Mouse (Mus musculus) MEL (cell line): ENCODE results near the gene Fgfr2. TPM values are rescaled to one million over a fixed set of nuclear protein-coding genes. Genes with fewer than 3 reads are reported as not detected.

Source experiments
- DNase-seq: peaks from one replicate; pipeline ENCODE4 v3.0.0; 2011; ENCODE audit warnings: low read depth, low spot score
- H3K27ac ChIP-seq: 2 replicates; pipeline ENCODE4 v1.5.1; 2012; ENCODE audit warnings: low read depth, mild to moderate bottlenecking, control low read depth, low read length, moderate library complexity; ENCODE audit not compliant: control insufficient read depth
- H3K27me3 ChIP-seq, 2 experiments: fragments of 150-350 bp in 1 of 2; sonication (generic) in 1 of 2; 2 replicates each; pipeline ENCODE4 v1.6.1; 2012; ENCODE audit warnings: low read length in 2 of 2, mild to moderate bottlenecking in 2 of 2, improper control_type of control experiment in 1 of 2, moderate library complexity in 1 of 2; ENCODE audit not compliant: insufficient read depth in 2 of 2, control insufficient read depth in 1 of 2
- H3K36me3 ChIP-seq, 2 experiments: 2 replicates each; pipeline ENCODE4 v1.6.1; 2012 to 2014; ENCODE audit warnings: low read length in 2 of 2, improper control_type of control experiment in 1 of 2, inconsistent platforms in 1 of 2, mild to moderate bottlenecking in 1 of 2; ENCODE audit not compliant: insufficient read depth in 2 of 2, control insufficient read depth in 1 of 2
- H3K4me1 ChIP-seq, 2 experiments: fragments of 150-350 bp in 1 of 2; sonication (generic) in 1 of 2; 2 replicates each; pipeline ENCODE4 v1.6.1; 2012; ENCODE audit warnings: low read length in 2 of 2, improper control_type of control experiment in 1 of 2, mild to moderate bottlenecking in 1 of 2; ENCODE audit not compliant: insufficient read depth in 2 of 2, control insufficient read depth in 1 of 2
- H3K4me3 ChIP-seq, 2 experiments: fragments of 150-350 bp in 1 of 2; sonication (generic) in 1 of 2; 2 replicates each; pipeline ENCODE4 v1.5.1; 2012; ENCODE audit warnings: low read depth in 2 of 2, low read length in 2 of 2, mild to moderate bottlenecking in 2 of 2, moderate library complexity in 2 of 2, control low read depth in 1 of 2, improper control_type of control experiment in 1 of 2; ENCODE audit not compliant: control insufficient read depth in 1 of 2, insufficient read depth in 1 of 2
- H3K79me2 ChIP-seq: 2 replicates; pipeline ENCODE4 v1.6.1; 2012; ENCODE audit warnings: mild to moderate bottlenecking, low read length, moderate library complexity; ENCODE audit not compliant: control insufficient read depth, poor library complexity, insufficient read depth
- H3K9ac ChIP-seq: 2 replicates; pipeline ENCODE4 v1.6.1; 2012; ENCODE audit warnings: low read depth, mild to moderate bottlenecking, control low read depth, low read length, moderate library complexity; ENCODE audit not compliant: control insufficient read depth, poor library complexity, severe bottlenecking
- H3K9me3 ChIP-seq: fragments of 150-350 bp; sonication (generic); replicated peaks from 2 replicates; pipeline ENCODE4 v1.6.1; 2012; ENCODE audit warnings: mild to moderate bottlenecking, low read length, improper control_type of control experiment, moderate library complexity; ENCODE audit not compliant: insufficient read depth
- CHD1 ChIP-seq: IDR thresholded peaks from 2 replicates; pipeline ENCODE4 v1.6.1; 2012; ENCODE audit warnings: low read depth, mild to moderate bottlenecking, inconsistent platforms, low read length, improper control_type of control experiment
- CHD2 ChIP-seq: IDR thresholded peaks from 2 replicates; pipeline ENCODE4 v1.6.1; 2011; ENCODE audit warnings: low read length, improper control_type of control experiment
- CTCF ChIP-seq, 3 experiments: IDR thresholded peaks in 2 of 3; conservative IDR thresholded peaks in 1 of 3; 2 replicates each; pipeline ENCODE4 v1.5.1; 2011 to 2012; ENCODE audit warnings: low read length in 3 of 3, low read depth in 2 of 3, mild to moderate bottlenecking in 2 of 3, improper control_type of control experiment in 1 of 3, inconsistent platforms in 1 of 3, mixed read lengths in 1 of 3, moderate library complexity in 1 of 3; ENCODE audit not compliant: control insufficient read depth in 1 of 3, insufficient read depth in 1 of 3, poor library complexity in 1 of 3, severe bottlenecking in 1 of 3
- ELF1 ChIP-seq: IDR thresholded peaks from 2 replicates; pipeline ENCODE4 v1.6.1; 2014; ENCODE audit warnings: low read depth, mild to moderate bottlenecking, inconsistent platforms, low read length, improper control_type of control experiment, moderate library complexity
- GATA1 ChIP-seq: IDR thresholded peaks from 2 replicates; pipeline ENCODE4 v1.6.1; 2011; ENCODE audit warnings: low read depth, low read length, improper control_type of control experiment
- HCFC1 ChIP-seq: IDR thresholded peaks from 2 replicates; pipeline ENCODE4 v1.6.1; 2012; ENCODE audit warnings: low read depth, mild to moderate bottlenecking, inconsistent platforms, low read length, improper control_type of control experiment, moderate library complexity
- JUND ChIP-seq: IDR thresholded peaks from 2 replicates; pipeline ENCODE4 v1.6.1; 2011; ENCODE audit warnings: low read depth, mild to moderate bottlenecking, improper control_type of control experiment, low read length
- MAFK ChIP-seq: IDR thresholded peaks from 2 replicates; pipeline ENCODE4 v1.6.1; 2011; ENCODE audit warnings: low read depth, mild to moderate bottlenecking, low read length, improper control_type of control experiment, borderline replicate concordance
- MXI1 ChIP-seq: IDR thresholded peaks from 2 replicates; pipeline ENCODE4 v1.6.1; 2011; ENCODE audit warnings: mild to moderate bottlenecking, low read depth, low read length, improper control_type of control experiment
- NRF1 ChIP-seq: IDR thresholded peaks from 2 replicates; pipeline ENCODE4 v1.6.1; 2014; ENCODE audit warnings: low read depth, mild to moderate bottlenecking, inconsistent platforms, low read length, improper control_type of control experiment, moderate library complexity; ENCODE audit not compliant: poor library complexity, insufficient read depth, severe bottlenecking
- POLR2AphosphoS2 ChIP-seq: IDR thresholded peaks from 2 replicates; pipeline ENCODE4 v1.6.1; 2011; ENCODE audit warnings: low read length, improper control_type of control experiment
- POLR2AphosphoS5 ChIP-seq: IDR thresholded peaks from 2 replicates; pipeline ENCODE4 v1.6.1; 2012; ENCODE audit warnings: low read depth, borderline replicate concordance, mild to moderate bottlenecking, inconsistent platforms, low read length, moderate library complexity, mixed read lengths
- RAD21 ChIP-seq: IDR thresholded peaks from 2 replicates; pipeline ENCODE4 v1.6.1; 2011; ENCODE audit warnings: mild to moderate bottlenecking, low read depth, low read length, improper control_type of control experiment
- RCOR1 ChIP-seq: IDR thresholded peaks from 2 replicates; pipeline ENCODE4 v1.6.1; 2012; ENCODE audit warnings: low read depth, mild to moderate bottlenecking, inconsistent platforms, low read length, improper control_type of control experiment
- TAL1 ChIP-seq: IDR thresholded peaks from 2 replicates; pipeline ENCODE4 v1.6.1; 2012; ENCODE audit warnings: mild to moderate bottlenecking, inconsistent platforms, low read length, moderate library complexity, mixed read lengths
- TBP ChIP-seq: IDR thresholded peaks from 2 replicates; pipeline ENCODE4 v1.8.0; 2011; ENCODE audit warnings: low read depth, low read length, improper control_type of control experiment
- TCF12 ChIP-seq: IDR thresholded peaks from 2 replicates; pipeline ENCODE4 v1.6.1; 2014; ENCODE audit warnings: low read depth, mild to moderate bottlenecking, inconsistent platforms, low read length, improper control_type of control experiment, moderate library complexity
- USF2 ChIP-seq, 2 experiments: IDR thresholded peaks; 2 replicates each; pipeline ENCODE4 v1.6.1; 2011 to 2012; ENCODE audit warnings: improper control_type of control experiment in 2 of 2, low read length in 2 of 2, borderline replicate concordance in 1 of 2, inconsistent platforms in 1 of 2, low read depth in 1 of 2, mild to moderate bottlenecking in 1 of 2; ENCODE audit not compliant: insufficient read depth in 1 of 2
- ZC3H11A ChIP-seq: IDR thresholded peaks from 2 replicates; pipeline ENCODE4 v1.6.1; 2012; ENCODE audit warnings: low read depth, mild to moderate bottlenecking, inconsistent platforms, low read length, improper control_type of control experiment
- ZMIZ1 ChIP-seq: IDR thresholded peaks from 2 replicates; pipeline ENCODE4 v1.6.1; 2012; ENCODE audit warnings: low read depth, mild to moderate bottlenecking, inconsistent platforms, low read length, improper control_type of control experiment, moderate library complexity
- ZNF384 ChIP-seq: IDR thresholded peaks from 2 replicates; pipeline ENCODE4 v1.6.1; 2012; ENCODE audit warnings: low read depth, mild to moderate bottlenecking, inconsistent platforms, low read length, improper control_type of control experiment
- polyA plus RNA-seq, 2 experiments: library from polyadenylated mRNA; stranded (reverse) in 1 of 2; unstranded in 1 of 2; fragments of >175 nt in 1 of 2; fragments of >200 nt in 1 of 2; gene quantifications; 2 replicates each; pipeline versions ENCODE4 v1.2.1 to v1.2.4; 2012; ENCODE audit warnings: low replicate concordance in 2 of 2, low read depth in 1 of 2; ENCODE audit not compliant: insufficient read length in 2 of 2, insufficient read depth in 1 of 2, missing spikeins in 1 of 2
- total RNA-seq: library from RNA; depleted of rRNA; stranded (reverse); fragments of 300-350 nt; gene quantifications from 2 replicates; pipeline ENCODE4 v1.2.3, GENCODE M21; 2012

Gene Fgfr2
- total and polyA plus RNA-seq, 3 experiments: not detected

DNA sequence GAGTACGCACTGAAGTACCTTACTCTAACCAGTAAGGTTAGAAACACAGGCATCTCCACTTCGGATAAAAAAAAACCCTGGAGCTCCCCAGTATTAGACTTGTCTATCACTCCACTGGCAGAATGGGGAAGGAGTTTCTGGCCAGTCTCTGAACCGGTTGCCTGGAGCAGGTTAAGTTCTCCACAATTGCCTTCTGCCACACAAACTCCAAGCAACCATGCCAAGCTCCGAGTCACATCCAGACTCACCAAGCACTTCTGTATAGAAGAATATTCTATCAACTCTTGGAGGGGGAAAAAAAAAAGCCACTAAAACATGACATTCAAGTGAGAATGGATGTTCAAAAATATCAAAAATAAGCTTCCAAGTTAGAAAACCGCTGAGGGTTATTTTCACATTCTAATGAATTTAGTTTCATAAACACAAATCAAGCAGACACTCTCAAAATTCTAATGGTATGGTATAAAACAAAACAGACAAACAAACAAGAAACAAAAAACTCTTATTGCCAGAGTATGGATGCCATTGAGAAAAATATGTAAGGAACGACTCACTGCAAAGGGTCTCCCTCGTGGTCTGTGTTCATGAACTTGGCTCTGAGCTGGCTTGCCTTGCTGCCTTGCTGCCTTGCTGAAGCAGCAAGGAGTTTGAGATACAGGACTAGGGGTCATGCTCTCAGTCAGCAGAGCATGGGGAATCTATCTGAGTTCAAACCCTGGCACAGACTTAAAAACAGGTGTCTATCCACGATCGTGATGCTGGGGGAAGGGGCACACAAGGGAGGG lies 28.2 kb downstream of the Fgfr2 start:
- TF ChIP-seq TCF12: no peak
- no peak for TF ChIP-seq TAL1
- no peak for TF ChIP-seq HCFC1
- Histone ChIP-seq H3K27me3 (no peaks in the 10 kb centered on the region), H3K36me3 (peaks cover 6 to 7% of the 10 kb centered on the region in 2 experiments), H3K9me3 (no peaks in the 10 kb centered on the region), H3K9ac (no peak overlapping the region), H3K79me2 (peaks cover 16% of the 10 kb centered on the region; the same call in 1 of the 2 replicates), H3K27ac (no peak overlapping the region), H3K4me1 (peaks cover 2 to 7% of the 10 kb centered on the region in 2 experiments; a peak in 3 of 4 replicates), H3K4me3 (no peak overlapping the region)
- DNase-seq: no peak

DNA sequence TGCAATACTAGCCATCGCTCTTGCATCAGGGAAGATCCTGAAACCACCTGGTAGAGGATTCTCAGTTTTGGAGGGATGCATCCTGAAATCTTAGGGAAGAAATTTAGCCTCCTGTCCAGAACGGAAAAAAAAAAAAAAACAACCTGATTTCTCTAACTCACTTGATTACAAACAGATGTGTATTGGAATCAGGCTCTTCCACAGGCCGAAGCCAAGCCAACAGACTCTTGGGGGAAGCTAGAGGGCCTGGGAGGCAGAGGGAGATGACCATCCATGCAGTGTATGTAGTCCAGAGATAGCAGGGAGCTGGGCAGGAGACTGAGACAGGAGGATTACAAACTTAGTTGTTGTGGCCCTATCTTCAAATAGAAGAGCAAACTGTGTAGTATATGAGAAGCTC lies 29.0 kb downstream of the Fgfr2 start:
- Histone ChIP-seq H3K4me3 (no peak overlapping the region), H3K36me3 (peaks cover 6 to 7% of the 10 kb centered on the region in 2 experiments), H3K9me3 (no peaks in the 10 kb centered on the region), H3K9ac (no peak overlapping the region), H3K27ac (no peak overlapping the region), H3K4me1 (peaks cover 2 to 7% of the 10 kb centered on the region in 2 experiments; a peak in 3 of 4 replicates), H3K79me2 (peaks cover 21% of the 10 kb centered on the region; the same call in 1 of the 2 replicates), H3K27me3 (no peaks in the 10 kb centered on the region)
- TF ChIP-seq ZMIZ1: no peak
- no peak for TF ChIP-seq ZNF384
- no peak for DNase-seq

DNA sequence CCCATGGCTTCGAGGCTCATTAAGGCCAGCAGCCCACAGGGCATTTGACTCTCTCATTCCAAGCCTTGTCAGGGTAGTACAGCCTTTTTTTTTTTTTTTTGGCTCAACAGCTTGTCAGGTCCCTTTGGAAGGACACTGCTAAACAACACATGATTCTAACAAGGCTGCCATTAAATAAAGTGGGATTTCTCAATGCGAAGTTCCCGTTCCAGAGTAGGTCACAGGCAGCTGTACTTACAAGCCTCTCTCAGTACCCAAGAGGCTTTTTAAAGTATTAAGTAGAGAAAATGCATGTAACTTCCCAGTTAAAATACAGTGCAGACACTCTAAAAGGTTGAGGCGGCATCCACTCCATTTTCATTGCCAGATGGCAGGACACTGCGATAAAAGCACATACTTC lies 29.4 kb downstream of the Fgfr2 start:
- Histone ChIP-seq H3K9me3 (no peaks in the 10 kb centered on the region), H3K4me3 (no peak overlapping the region), H3K79me2 (peaks cover 23% of the 10 kb centered on the region; the same call in 1 of the 2 replicates), H3K4me1 (peaks cover 2 to 7% of the 10 kb centered on the region in 2 experiments; a peak in 3 of 4 replicates), H3K9ac (no peak overlapping the region), H3K27ac (no peak overlapping the region), H3K36me3 (peaks cover 6 to 7% of the 10 kb centered on the region in 2 experiments), H3K27me3 (no peaks in the 10 kb centered on the region)
- TF ChIP-seq ZC3H11A: no peak
- TF ChIP-seq ZMIZ1: no peak
- no peak for TF ChIP-seq MAFK
- TF ChIP-seq POLR2AphosphoS5: no peak
- TF ChIP-seq MXI1: no peak
- TF ChIP-seq ELF1: no peak
- no peak for TF ChIP-seq TBP
- TF ChIP-seq RAD21: no peak
- TF ChIP-seq USF2 (IDR thresholded peaks at IDR 0.05; ENCODE audit: borderline replicate concordance in 1 of 2, insufficient read depth in 1 of 2, low read depth in 1 of 2, low read length in 2 of 2): no peak
- TF ChIP-seq POLR2AphosphoS2: no peak
- no peak for TF ChIP-seq ZNF384
- no peak for TF ChIP-seq HCFC1
- TF ChIP-seq NRF1: no peak
- TF ChIP-seq CHD1: no peak
- TF ChIP-seq JUND: no peak
- no peak for TF ChIP-seq GATA1
- TF ChIP-seq RCOR1: no peak
- TF ChIP-seq CTCF (IDR thresholded peaks at IDR 0.05 in 2 of 3, conservative IDR thresholded peaks at IDR 0.05 in 1 of 3; ENCODE audit: control insufficient read depth in 1 of 3, insufficient read depth in 1 of 3, low read depth in 2 of 3, low read length in 3 of 3, poor library complexity in 1 of 3, severe bottlenecking in 1 of 3): no peak
- no peak for TF ChIP-seq CHD2
- DNase-seq: no peak
